Mouse (Mus musculus) liver, adult (tissue): Measurements from ENCODE around the gene Pdlim3.

Experiments used
- GATA4 ChIP-seq: IDR thresholded peaks from 2 replicates; pipeline ENCODE4 v1.6.1; 2014; ENCODE audit warnings: mild to moderate bottlenecking, low read length; ENCODE audit not compliant: insufficient replicate concordance

Gene Pdlim3

GRCm38 (mm10) chr8:45885775-45886174 is 514 bp downstream of the Pdlim3 start:
- TF ChIP-seq GATA4: no peak

- no peak for TF ChIP-seq GATA4
Measured at GRCm38 (mm10) chr8:45889737-45890136, 4.5 kb downstream of the Pdlim3 start.

- no peak for TF ChIP-seq GATA4
Measured at GRCm38 (mm10) chr8:45896590-45896989, 11.3 kb downstream of the Pdlim3 start.

- TF ChIP-seq GATA4: no peak
Measured at GRCm38 (mm10) chr8:45899783-45900182, 14.5 kb downstream of the Pdlim3 start.

GRCm38 (mm10) chr8:45901626-45902025 is 16.4 kb downstream of the Pdlim3 start:
- TF ChIP-seq GATA4: no peak

GRCm38 (mm10) chr8:45903659-45904058 is 18.4 kb downstream of the Pdlim3 start:
- TF ChIP-seq GATA4: no peak

GRCm38 (mm10) chr8:45905591-45906250 is 20.5 kb downstream of the Pdlim3 start:
- no peak for TF ChIP-seq GATA4

- TF ChIP-seq GATA4: no peak
Measured at GRCm38 (mm10) chr8:45906251-45906619, 21.0 kb downstream of the Pdlim3 start.

GRCm38 (mm10) chr8:45913707-45914106 is 28.4 kb downstream of the Pdlim3 start:
- TF ChIP-seq GATA4: no peak

GRCm38 (mm10) chr8:45916496-45916895 is 31.2 kb downstream of the Pdlim3 start:
- no peak for TF ChIP-seq GATA4

GRCm38 (mm10) chr8:45917040-45917679 is 31.9 kb downstream of the Pdlim3 start:
- TF ChIP-seq GATA4: no peak

- no peak for TF ChIP-seq GATA4
Measured at GRCm38 (mm10) chr8:45918891-45919290, 33.6 kb downstream of the Pdlim3 start.

- no peak for TF ChIP-seq GATA4
Measured at GRCm38 (mm10) chr8:45920392-45920791, 35.1 kb downstream of the Pdlim3 start.

GRCm38 (mm10) chr8:45922116-45922515 is 36.9 kb downstream of the Pdlim3 start:
- no peak for TF ChIP-seq GATA4

GRCm38 (mm10) chr8:45934582-45935014 is 49.3 kb downstream of the Pdlim3 start, which contains the start of gene Ccdc110:
Gene Ccdc110, plus strand, starts transcription at chr8:45934619.
- TF ChIP-seq GATA4: peak; percentile 83; the same call in 1 of the 2 replicates

- no peak for TF ChIP-seq GATA4
Measured at GRCm38 (mm10) chr8:45936986-45937385, 51.7 kb downstream of the Pdlim3 start.

- TF ChIP-seq GATA4: no peak
Measured at GRCm38 (mm10) chr8:45946283-45946682, 61.0 kb downstream of the Pdlim3 start.

- TF ChIP-seq GATA4: no peak
Measured at GRCm38 (mm10) chr8:45950622-45951021, 65.4 kb downstream of the Pdlim3 start.
